Mouse (Mus musculus) urinary bladder, postnatal 4 days (tissue): ENCODE results near the gene Neto2.
"Not testable (repeated sequence)": the region's sequence is repeated elsewhere in the genome, so short reads cannot be mapped to it uniquely, and the experiment has no call there.

Source experiments
- DNase-seq, 2 experiments: peaks; one replicate each; pipeline ENCODE4 v3.0.0; 2021 to 2022; ENCODE audit warnings: low spot score in 2 of 2

The Neto2 gene

DNA sequence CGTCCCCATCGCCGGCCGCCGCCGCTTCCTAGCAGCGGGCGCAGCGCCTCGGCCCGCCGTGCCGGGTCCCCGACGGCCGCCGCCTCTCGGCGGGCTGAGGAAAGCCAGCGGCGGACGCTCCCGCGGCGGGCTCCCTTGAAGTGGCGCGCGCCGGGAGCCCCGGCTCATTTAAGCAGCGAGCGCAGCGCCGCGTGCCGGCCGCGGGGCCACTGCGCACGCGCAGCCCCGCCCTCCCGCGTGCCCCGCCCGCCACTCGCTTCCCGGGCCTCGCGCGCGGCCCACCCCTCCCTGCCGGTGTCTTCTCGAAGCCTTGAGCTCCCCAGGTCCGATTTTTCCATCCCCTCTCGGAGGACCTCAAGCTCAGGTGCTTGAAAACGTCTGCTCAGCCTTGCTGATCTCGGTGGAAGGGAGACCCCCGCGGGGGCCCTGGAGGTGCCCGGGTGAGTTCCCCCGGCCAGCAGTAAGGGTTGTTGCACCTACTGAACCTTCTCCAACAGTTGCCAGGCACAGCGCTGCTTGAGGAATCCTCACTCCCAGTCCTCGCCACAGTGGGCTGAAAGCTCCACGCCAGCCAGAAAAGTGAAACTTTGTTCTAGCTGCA, at the start of gene Neto2:
TSS of gene Neto2 (minus strand) at position 174 of the 601 bp plus-strand sequence.
- DNase-seq = peak; percentile 63 to 72

DNA sequence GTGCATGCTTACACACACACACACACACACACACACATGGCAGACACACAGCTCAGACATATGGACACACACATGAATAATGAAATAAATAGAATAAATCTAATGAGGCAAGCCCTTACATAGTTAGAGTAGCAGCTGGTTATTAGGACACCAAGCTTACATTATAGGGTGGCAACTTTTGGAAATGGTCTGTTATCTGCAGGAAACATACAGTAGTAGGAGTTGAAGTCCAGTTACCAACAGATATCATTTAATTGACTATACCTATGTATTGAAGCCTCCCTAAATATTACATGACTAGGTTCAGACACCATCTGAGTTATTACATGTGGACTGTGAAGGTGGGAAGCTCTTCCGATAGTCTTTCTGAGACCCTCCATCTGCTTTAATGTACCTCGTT, 44.3 kb upstream of the Neto2 start:
- no peak for DNase-seq

DNA sequence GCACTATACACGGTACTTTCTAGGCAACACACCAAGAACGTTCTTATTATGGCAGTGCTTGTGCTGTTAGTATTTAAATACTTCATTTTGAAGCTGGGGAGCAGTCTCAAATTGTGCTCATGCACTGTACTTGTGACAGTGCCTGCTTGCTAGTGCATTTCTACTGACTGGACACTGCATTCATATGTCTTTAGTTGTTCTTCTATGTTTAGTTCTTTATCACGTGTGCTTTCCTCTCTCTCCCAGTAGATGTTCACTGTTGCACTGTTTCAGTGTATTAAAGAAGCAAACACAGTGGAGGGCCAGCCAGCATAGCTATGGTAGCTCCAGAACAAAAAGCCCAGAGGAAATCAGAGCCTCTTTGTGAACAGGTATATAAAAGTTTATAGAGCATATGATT, 29.8 kb upstream of the Neto2 start:
- DNase-seq = no peak

DNA sequence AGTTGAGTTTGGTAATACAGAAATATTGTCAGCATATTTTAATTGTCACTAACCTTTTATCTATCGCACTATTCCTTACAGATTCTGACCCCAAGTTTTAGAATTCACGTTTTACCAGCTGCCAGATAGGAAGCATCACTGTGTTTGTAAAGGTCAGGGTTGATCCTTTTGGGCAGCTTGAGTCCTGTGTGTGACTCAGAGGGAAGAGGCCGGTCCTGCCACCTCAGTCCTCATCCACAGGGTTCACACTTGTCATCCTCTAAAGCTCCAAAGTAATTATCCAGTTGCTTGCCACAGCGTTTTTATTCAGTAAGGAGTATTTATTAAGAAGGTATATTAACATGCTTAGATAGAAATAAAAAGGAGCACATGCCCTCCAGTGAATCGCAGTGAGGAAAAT, 16.5 kb upstream of the Neto2 start:
- no peak for DNase-seq

DNA sequence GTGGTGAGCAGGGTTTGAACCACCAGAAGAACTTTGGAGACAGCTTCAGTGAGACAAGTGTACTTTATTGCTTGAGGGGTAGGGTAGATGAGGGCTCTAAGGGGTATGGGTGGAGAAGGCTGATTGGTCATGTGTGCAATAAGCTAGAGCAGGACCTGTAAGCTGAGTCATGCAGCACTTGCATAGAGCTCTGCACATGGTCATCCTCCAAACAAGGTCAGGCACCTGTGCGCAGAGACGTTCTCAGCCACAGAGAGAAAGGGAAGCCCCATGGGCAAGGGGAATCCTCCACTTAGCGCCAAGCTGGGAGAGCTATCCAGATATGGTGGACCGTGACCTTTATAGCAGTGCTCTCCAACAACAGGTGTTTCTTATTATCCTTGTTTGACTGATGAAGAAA, 16.0 kb upstream of the Neto2 start:
- DNase-seq = no peak

DNA sequence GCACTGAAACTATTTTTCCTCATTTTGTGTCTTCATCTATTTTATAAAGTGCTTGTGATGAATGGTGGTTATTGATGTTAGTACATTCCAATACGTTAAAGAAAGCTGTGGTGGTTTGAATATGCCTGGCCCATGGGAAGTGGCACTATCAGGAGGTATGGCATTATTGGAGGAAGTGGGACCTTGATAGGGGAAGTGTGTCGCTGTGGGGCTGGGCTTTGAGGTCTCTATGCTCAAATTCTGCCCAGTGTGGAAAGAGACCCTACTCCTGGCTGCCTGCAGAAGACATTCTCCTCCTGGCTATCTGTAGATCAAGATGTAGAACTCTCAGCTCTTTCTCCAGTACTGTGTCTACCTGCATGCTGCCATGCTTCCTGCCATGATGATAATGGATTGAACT, 6.3 kb upstream of the Neto2 start:
- DNase-seq = no peak

DNA sequence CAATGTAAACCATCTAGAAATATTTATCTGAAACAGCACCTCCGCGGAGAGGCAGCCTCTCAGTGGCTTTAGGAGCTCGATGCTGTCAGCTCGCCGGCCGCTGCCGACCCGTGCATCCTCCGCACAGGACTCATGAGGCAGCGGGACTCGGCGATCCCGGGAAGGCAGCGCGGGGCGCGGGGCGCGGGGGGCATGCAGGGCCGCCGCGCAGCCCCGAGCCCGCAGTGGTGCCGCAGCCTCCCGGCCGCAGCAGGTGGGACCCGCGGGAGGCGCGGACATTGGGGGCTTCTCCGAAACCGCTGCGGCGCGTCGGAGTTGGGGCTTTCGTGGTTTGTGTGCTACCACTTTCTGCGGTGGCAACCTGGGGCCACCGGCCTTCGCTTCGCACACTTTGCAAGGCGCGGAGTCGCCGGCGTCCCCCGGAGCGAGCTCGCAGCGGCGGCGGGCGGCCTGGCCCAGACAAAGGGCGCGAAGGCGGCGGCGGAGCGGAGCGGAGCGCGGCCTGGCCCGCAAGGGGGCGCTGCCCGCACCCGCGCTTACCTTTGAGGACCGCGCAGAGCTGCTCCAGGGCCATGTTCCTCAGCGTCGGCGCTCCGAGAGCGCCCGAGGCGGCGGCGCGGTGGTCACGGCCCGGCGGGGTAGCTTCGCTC, 498 bp downstream of the Neto2 start:
- DNase-seq = peak in 1 of 2 experiments; percentile 64

DNA sequence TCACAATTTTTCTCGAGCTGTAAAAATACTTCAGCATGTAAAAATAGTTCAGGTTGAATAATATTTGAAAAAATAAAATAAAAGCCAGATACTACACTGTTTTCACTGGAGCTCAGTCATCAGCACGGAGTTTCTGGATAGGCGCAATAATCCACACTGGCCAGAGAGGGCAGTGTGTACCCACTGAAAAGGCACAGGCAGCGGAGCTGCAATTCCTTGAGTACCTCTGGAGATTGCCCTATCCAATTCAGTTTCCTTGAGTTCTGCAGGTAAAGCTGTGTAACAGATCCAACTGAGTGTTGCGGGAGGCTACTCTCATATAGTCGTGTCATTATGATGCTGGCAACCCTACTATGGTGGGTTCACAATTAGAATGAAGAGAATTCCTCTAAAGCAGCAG, 1.7 kb downstream of the Neto2 start:
- peak; percentile 29 to 61 for DNase-seq

DNA sequence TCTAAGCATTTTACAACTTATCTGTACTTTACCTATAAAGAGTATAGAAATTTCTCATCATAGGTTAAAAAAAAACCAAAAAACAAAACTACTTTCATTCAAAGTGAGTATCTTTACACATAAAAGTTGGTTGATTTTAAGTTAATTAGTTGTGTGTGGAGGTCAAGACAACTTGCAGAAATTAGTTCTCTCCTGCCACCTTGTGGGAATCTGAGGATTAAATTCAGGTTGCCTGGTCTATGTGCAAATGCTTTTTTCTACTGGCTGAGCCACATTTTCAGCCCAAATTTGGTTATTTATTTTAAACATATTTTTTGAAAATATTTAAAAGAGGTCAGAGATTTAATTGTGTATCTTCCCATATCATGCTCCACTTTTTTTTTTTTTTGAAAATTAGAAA, 35.6 kb downstream of the Neto2 start:
- DNase-seq = no peak

DNA sequence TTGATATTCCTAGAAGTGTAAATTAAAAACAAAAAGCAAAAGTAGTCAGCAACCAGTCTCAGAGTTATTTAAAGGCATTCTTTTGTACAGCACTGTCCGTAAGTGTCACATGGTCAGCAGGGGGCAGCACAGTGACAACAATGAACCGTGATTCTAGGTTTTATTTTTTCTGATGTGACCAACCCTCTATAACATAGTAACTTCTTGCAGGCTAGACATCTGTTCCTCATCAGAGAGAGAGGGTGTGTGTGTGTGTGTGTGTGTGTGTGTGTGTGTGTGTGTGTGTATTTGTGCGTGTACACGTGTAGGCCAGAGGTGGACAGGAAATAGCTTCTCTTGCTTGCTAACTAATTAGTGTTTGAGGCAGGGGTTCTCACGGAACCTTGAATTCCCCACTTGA, 38.7 kb downstream of the Neto2 start:
- DNase-seq = peak in 1 of 2 experiments; percentile 64

DNA sequence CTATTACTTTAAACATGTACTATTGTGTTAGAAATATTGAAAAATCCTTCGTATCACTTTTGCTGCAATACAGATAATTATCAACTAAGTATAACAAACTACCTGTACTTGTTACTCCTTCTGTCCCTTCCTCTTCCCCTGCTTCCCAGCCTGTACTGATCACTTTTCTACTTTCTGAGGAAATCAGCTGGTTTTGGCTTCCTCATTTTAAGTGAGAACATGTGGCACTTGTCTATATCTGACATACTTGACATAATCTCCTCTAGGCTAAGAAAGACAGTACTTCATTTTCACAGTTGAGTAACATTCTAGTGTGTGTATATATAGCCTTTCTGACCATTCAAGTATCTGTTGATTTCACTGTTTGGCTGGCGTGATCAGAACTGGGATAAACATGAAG, 49.5 kb downstream of the Neto2 start:
- DNase-seq = no peak

DNA sequence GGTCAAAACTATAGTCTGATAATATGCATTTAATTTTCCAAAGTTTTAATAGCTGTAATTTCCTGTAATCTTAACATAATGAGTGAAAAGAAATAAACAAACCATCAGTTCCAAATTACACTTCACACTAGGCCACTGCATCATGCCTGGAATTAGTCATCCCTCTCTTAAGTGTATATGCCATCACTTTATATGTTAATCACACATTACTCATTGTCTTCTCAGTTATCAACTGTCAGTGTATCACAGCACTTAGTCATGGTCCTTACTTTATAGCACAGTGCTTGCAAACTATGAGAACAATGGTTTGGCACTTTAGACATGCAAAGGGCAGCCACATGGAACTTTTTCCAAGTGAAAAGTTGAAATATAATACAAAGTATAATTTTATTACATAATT, 52.2 kb downstream of the Neto2 start:
- DNase-seq = no peak

DNA sequence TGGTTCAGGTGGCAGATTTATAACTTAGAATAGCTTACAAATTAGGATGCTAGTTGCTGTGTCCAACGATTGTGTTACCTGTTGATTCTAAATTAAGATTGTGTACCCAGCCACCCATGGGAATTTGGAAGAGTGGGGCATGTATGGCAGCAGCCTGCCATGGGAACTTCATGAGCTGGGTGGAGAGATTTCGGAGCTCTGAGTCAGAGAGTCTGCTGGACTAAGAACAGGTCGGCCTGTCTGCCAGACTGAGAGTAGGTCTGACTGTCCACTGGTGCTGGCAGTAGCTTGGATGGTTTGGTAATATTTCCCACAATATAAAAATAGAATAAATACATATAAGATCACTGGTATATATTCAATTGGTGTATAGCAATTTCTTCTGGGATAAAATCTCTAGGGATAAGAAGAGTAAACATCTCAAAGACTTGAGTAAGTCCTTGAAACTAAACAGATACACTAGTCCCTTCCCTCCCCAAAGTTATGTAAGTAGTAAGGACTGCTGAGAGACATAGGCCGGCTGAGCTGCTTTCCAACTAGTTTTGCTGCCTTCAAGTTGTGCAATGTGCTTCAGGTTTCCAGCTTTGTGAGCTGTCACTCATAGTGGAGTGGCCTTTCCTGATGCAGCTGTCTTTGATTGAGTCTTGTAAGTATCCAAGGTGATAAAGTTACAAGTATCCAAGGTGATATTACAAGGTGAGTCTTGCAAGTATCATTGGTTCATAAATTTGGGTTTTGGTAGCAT, 55.6 kb downstream of the Neto2 start:
- no peak for DNase-seq

DNA sequence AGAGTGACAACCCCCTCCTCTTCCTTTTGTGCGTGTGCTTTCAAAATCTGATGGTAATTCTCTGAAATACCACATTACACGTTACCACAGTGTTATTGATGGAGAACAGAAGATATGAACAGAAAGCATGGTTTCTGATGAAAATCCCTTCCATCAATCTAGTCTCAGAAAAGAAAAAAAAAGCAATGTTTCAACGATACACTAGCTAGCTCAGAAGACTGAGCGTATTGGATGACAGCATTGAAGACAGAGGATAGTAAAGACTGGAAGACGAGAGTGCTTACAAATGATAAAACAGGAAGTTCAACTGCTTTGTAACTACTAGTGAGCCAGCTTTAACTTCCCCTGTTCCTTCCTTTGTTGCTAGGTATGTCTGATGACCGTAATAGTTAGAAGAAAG, 76.3 kb downstream of the Neto2 start:
- no peak for DNase-seq

DNA sequence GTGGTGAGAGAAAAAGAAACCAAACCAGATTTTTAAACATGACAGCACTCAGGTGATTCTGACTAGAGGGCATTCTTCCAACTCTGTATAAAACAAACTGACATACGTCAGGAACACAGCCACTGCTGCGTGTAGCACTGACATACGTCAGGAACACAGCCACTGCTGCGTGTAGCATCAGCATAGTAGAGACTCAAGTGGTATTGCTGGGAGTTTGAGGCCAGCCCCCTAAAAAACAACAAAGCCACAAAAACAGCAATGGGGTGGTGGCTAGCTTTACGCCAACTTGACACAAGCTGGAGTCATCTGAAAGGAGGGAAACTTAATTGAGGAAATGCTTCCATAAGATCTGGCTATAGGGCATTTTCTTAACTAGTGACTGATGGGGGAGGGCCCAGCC, 77.5 kb downstream of the Neto2 start:
- no peak for DNase-seq

DNA sequence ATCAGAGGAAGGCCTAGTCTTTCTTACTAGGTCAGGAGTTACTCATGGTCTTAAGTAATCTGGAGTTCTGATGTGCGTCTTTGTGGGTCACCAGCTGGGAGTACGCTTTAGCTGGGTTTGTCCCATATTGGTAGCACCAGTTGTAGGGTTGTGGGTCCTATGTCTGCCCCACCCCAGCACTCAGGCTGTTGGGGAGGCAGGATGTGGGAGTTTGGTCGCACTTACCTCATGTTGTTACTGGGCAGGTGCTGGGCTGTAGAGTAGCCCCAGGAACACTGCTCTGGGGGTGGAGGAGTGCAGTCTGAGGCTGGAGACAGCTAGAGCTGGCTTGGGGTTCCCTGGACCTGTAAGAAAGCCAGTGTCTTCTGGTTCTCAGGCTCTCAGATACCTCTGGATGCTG, 81.9 kb downstream of the Neto2 start:
- no peak for DNase-seq

DNA sequence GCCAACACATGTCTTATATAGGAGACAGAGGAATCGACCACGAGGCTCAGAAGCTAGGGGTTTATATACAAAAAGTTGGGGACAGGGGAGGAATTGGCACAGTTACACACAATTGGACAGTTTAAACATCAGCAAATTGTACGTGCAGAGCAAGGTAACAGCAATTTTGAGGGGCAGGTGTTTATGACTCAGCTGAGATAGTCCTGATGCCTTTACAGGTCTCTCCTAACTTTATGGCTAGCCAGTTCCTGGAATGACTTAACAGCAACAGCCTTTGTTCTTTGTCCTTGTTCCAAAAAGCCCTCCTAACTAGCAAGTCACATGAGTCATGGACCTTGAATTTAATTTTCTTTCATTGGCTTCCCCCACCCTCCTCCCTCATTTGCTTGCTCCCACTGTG, 83.6 kb downstream of the Neto2 start:
- DNase-seq = not testable (repeated sequence)

DNA sequence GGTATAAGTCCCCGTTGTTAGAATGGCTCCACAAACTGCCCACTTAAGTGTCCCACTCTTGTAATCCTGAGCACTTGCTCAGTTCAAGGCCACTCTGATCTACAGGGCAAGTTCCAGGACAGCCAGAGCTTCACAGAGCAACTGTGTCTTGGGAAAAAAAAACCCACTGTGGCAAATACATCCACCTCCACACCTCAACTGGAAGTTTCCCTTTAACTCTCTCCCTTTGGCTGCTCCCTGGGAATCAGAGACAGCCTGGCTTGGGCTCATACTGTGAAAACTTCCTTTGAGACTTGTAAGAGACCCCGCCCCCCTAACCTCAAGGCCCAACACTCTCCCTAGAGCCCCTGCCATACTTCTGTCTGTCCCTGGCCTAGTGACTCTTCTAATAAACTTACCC, 91.9 kb downstream of the Neto2 start:
- DNase-seq = peak in 1 of 2 experiments; percentile 5

DNA sequence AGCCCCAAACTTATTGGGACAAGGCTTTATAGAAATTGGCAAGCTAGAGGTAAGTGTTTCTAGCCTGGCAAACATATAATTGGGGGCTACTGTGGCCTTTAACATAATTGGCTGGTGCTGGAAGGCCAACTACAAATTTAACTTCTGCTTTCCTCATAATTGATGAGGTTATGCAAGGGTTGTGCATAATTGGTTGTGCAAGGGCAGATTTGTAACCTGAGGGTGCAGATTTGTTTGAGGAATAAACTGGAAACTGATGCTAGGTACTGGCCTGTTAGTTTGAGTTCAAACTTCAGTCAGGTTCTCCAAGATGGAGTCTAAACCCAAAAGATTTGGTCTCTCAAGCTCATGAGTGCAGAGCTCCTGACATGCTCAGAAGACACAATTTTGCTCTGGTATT, 92.9 kb downstream of the Neto2 start:
- no peak for DNase-seq

DNA sequence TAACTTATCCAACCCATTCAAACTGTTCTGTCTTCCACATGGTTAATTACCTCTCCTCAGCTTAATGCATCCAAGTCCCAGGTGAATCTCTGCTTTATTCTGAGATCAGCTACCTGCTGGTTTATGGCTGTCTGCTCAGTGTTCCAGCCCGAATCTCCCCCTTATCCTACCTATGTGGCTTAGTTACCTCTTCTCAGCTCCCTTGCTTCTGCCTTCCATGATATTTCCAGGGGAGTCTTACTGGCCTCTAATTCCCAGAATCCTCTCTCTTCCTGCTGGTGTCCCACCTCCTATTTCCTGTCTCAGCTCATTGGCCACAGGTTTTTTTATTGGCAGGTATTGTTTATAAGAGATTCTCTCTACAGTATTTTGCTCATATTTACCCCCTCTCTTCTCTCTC, 93.8 kb downstream of the Neto2 start:
- DNase-seq = peak in 1 of 2 experiments; percentile 4

DNA sequence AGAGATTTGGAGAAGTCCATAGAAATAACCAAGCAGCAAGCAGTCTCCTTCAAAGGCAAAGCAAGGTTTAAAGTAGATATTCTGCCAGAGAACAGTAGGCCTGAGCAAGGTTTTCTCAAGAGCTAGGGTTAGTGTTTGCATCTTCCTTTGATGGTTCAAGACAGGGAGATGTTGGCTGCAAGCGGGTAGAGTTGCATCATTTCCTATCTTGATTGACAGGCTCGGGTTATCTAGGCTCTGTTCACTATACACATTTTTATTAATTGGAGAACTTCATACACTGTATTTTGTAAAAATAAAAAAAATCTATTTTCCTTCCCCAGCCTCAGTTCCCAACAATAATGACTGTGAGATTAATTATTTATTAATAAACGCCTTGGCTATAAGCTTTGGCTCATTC, 94.2 kb downstream of the Neto2 start:
- DNase-seq = no peak

DNA sequence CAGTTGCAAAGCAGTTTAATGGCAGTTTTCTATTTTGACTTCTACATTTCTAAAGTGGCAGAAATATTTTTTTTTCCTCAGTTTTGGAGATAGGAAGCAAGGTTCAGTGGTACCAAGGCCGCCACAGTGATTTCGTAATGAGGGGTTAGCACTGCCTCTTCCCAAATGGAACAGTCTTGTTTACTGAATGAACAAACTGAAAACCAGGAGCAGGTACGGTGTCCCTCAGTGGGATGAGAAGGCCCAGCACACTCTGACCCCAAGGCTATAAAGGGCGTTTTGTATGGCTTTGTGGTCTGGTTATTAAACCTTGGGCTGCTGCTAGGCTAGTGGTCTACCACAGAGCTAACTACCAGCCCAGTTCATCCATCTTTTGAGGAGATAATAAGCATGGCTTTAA, 96.5 kb downstream of the Neto2 start:
- DNase-seq = no peak

DNA sequence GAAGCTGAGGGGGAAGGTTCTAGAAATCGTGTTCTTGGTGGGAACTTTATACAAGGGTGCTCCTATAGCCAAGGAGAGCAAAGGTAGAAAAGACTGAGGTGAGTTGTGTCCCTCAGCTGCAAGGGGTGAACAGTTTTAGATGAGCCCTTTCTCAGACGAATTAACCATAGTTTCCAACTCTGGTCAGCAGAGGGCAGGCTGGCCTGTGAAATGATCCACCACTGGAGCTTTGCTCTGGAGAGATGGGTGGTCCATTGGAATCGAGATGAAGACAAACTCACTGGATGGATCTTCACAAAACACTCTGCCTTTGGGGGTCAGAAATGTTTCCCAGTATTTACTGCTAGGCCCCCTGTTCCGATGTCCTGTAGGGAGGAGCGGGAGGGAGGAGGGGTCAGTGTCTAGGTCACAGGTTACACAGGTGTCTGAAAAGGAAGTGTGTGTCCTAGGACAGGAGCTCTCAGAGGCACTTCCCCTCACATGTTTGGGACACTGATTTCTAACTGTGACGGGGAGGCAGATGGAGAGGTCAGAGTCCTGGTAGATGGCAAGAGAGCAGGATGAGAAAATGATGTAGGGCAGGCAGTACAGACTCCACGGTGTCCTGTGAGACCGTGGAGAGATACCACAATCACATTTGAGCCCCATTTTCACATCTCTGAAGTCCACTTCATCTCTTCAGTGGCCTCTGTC, 97.4 kb downstream of the Neto2 start:
- peak; percentile 37 to 69 for DNase-seq
